Mouse (Mus musculus) midbrain, embryonic 16.5 days (tissue): ENCODE measurements at regions not wholly inside any gene's neighbourhood (a gene's known extent, or its start where the extent isn't known, plus 50 kb on each side); places are given as distances from the start of the nearest gene placed in this dataset.

Experiments
- ATAC-seq: fragments of 200-750 bp; cut with Nextera tagmentation; 2 replicates; pipeline ENCODE4 v1.8.0; 2017; ENCODE audit warnings: moderate TSS enrichment
- H3K27ac ChIP-seq: fragments of 300-500 bp; sonication (generic); 2 replicates; pipeline ENCODE4 v1.5.1; 2014; ENCODE audit warnings: mild to moderate bottlenecking, low read length, mixed read lengths
- H3K27me3 ChIP-seq: fragments of 300-500 bp; sonication (generic); 2 replicates; pipeline ENCODE4 v1.6.1; 2014; ENCODE audit warnings: low read depth, low read length, mixed read lengths; ENCODE audit not compliant: control insufficient read depth, insufficient read depth
- H3K36me3 ChIP-seq: fragments of 300-500 bp; sonication (generic); 2 replicates; pipeline ENCODE4 v1.6.1; 2014; ENCODE audit warnings: mild to moderate bottlenecking, low read length, moderate library complexity, mixed read lengths; ENCODE audit not compliant: control insufficient read depth, insufficient read depth
- H3K4me1 ChIP-seq: fragments of 300-500 bp; sonication (generic); 2 replicates; pipeline ENCODE4 v1.6.1; 2014; ENCODE audit warnings: mild to moderate bottlenecking, low read length, mixed read lengths; ENCODE audit not compliant: control insufficient read depth, insufficient read depth
- H3K4me2 ChIP-seq: fragments of 300-500 bp; sonication (generic); 2 replicates; pipeline ENCODE4 v1.6.1; 2014; ENCODE audit warnings: mild to moderate bottlenecking, low read length, mixed read lengths
- H3K4me3 ChIP-seq: fragments of 300-500 bp; sonication (generic); 2 replicates; pipeline ENCODE4 v1.5.1; 2014; ENCODE audit warnings: low read depth, mild to moderate bottlenecking, low read length, moderate library complexity, mixed read lengths
- H3K9ac ChIP-seq: fragments of 300-500 bp; sonication (generic); 2 replicates; pipeline ENCODE4 v1.6.1; 2014; ENCODE audit warnings: low read depth, low read length, mixed read lengths
- H3K9me3 ChIP-seq: fragments of 300-500 bp; sonication (generic); replicated peaks from 2 replicates; pipeline ENCODE4 v1.6.1; 2014; ENCODE audit warnings: mild to moderate bottlenecking, low read length, mixed read lengths; ENCODE audit not compliant: control insufficient read depth, poor library complexity, severe bottlenecking
- WGBS: fragments of 180-500 bp; shearing (Covaris S2); extraction: QIAGEN DNeasy Blood & Tissue Kit; methylation state at CpG from one replicate; pipeline ENCODE4 v1.1.7; 2014; 5-methylcytosine and 5-hydroxymethylcytosine counted together

DNA sequence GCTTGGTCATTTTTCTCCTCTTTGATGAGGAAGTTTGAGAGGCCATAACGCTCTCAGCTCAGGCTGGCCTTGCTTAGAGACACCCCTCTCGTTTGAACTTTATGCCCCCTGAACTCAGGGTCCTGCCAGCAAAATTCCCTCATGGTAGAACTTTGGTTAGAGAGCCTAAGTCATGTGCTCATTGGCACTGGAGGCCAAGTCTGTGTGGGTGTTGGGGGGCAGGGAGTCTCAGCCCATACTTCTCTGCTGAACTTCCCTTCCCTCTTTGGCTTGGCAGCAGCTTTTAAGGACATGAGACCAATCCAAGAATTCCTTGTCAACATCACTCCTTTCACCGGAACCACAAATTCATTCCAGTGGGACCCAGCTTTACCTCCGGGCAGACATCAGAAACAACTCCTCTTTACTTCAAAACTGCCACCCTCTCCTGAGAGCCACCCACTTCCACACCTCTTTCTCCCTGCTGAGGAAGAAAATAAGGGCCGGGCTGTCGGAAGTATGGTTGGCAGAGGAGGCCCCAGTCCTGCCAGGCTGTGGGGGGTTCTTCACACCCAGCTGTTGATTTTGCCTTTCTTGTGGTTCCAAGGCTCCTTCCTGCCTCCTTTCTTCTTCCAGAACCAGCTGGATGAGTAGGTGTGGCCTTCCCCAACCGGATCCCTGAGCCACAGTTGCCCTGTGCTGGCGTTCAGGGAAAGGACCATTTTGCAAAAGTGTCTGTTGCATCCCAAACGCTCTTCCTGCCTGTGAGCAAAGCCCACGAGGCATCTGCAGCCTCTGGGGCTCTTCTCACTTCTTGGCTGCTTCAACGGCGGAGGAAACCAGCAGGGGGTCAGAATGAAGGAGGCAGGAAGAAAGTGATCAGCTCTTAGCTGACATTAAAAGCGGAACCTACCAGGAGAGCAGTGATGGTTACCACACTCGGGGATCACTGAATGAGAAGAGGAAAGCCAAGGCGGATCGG lies 91.5 kb upstream of the Gadd45a start:
- no peak for ATAC-seq
- Histone ChIP-seq H3K27me3 (no peaks in the 10 kb centered on the region), H3K4me2 (no peak overlapping the region), H3K4me3 (no peak overlapping the region), H3K4me1 (no peaks in the 10 kb centered on the region), H3K9ac (no peak overlapping the region), H3K9me3 (no peaks in the 10 kb centered on the region), H3K36me3 (no peaks in the 10 kb centered on the region), H3K27ac (no peak overlapping the region)
- 67% methylated on average over 16 of the region's 16 CpGs for WGBS

- no peak overlapping the region for H3K4me3 ChIP-seq
- H3K9me3 ChIP-seq: no peaks in the 10 kb centered on the region
- H3K27ac ChIP-seq: no peak overlapping the region
- H3K9ac ChIP-seq: no peak overlapping the region
- H3K27me3 ChIP-seq: no peaks in the 10 kb centered on the region
- H3K4me1 ChIP-seq: no peaks in the 10 kb centered on the region
- H3K36me3 ChIP-seq: no peaks in the 10 kb centered on the region
- H3K4me2 ChIP-seq: no peak overlapping the region
- WGBS: 94% methylated on average over 4 of the region's 4 CpGs
- no peak for ATAC-seq
Measured at GRCm38 (mm10) chr6:67127727-67128126, 90.5 kb upstream of the Gadd45a start.

DNA sequence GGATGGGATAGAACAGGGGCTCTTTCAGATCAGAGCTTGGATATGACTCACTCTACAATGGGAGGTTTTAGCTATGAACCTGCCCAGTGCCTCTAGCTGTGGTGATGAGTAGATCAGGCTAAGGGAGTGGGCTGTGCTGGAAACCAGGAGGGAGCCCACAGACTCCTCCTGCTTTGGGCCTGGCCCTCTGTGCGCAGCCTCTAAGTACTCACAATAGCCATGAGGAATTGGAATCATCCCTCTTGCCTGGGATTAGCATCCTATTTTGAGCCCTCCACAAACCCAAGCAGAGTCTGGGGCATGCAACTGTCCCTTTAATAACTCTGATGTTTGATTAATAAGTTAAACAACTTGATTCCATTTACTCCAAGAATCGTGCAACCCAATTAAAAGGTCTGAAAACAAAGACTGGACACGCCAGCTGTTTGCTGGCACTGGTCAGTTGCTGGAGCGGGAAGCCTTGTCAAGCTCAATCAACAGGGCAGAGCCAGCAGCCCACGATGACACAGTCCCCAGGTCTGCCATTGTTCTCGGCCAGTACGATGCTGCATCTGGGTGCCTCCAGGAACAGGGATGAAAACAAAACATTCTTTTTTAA lies 88.6 kb upstream of the Gadd45a start:
- no peak overlapping the region for H3K9ac ChIP-seq
- no peak overlapping the region for H3K27ac ChIP-seq
- no peaks in the 10 kb centered on the region for H3K4me1 ChIP-seq
- no peak overlapping the region for H3K4me2 ChIP-seq
- H3K4me3 ChIP-seq: no peak overlapping the region
- 39% methylated on average over 7 of the region's 7 CpGs for WGBS
- no peaks in the 10 kb centered on the region for H3K9me3 ChIP-seq
- no peaks in the 10 kb centered on the region for H3K27me3 ChIP-seq
- peak; percentile 8; the same call in 1 of the 2 replicates for ATAC-seq
- H3K36me3 ChIP-seq: no peaks in the 10 kb centered on the region

DNA sequence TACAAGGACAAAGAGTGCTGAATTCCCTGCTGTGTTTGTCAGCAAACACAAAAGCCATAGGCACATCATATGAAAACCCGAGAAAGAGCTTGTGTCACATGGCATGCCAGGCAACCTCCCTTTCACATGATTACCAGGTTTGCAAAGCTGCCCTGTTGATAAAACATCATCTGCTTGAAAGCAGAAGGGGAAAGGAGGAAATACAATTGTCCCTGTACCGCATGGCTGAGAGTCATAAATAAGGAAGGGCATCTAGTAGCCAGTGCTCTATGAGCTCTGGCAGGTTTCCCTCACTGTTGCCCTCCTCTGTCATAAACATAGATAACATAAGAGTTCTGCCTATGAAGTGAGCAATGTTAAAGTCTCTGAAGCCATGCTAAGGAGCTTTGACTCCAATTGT lies 86.8 kb upstream of the Gadd45a start:
- Histone ChIP-seq H3K4me2 (no peak overlapping the region), H3K9me3 (no peaks in the 10 kb centered on the region), H3K9ac (no peak overlapping the region), H3K27ac (no peak overlapping the region), H3K27me3 (no peaks in the 10 kb centered on the region), H3K4me3 (no peak overlapping the region), H3K36me3 (no peaks in the 10 kb centered on the region), H3K4me1 (no peaks in the 10 kb centered on the region)
- WGBS: 44% methylated on average over 2 of the region's 2 CpGs
- no peak for ATAC-seq

GRCm38 (mm10) chr6:67123071-67123470 lies 85.8 kb upstream of the Gadd45a start:
- Histone ChIP-seq H3K9ac (no peak overlapping the region), H3K4me3 (no peak overlapping the region), H3K36me3 (no peaks in the 10 kb centered on the region), H3K9me3 (no peaks in the 10 kb centered on the region), H3K27me3 (no peaks in the 10 kb centered on the region), H3K4me1 (no peaks in the 10 kb centered on the region), H3K4me2 (no peak overlapping the region), H3K27ac (no peak overlapping the region)
- no peak for ATAC-seq
- 82% methylated on average over 4 of the region's 4 CpGs for whole genome bisulfite sequencing

- no peaks in the 10 kb centered on the region for H3K27me3 ChIP-seq
- no peaks in the 10 kb centered on the region for H3K36me3 ChIP-seq
- no peak for ATAC-seq
- H3K4me2 ChIP-seq: no peak overlapping the region
- H3K4me1 ChIP-seq: peaks cover 6% of the 10 kb centered on the region; the same call in 1 of the 2 replicates
- WGBS: 85% methylated on average over 3 of the region's 3 CpGs
- no peak overlapping the region for H3K9ac ChIP-seq
- H3K9me3 ChIP-seq: no peaks in the 10 kb centered on the region
- no peak overlapping the region for H3K4me3 ChIP-seq
- no peak overlapping the region for H3K27ac ChIP-seq
Measured at GRCm38 (mm10) chr6:67116306-67116705, 79.0 kb upstream of the Gadd45a start.

DNA sequence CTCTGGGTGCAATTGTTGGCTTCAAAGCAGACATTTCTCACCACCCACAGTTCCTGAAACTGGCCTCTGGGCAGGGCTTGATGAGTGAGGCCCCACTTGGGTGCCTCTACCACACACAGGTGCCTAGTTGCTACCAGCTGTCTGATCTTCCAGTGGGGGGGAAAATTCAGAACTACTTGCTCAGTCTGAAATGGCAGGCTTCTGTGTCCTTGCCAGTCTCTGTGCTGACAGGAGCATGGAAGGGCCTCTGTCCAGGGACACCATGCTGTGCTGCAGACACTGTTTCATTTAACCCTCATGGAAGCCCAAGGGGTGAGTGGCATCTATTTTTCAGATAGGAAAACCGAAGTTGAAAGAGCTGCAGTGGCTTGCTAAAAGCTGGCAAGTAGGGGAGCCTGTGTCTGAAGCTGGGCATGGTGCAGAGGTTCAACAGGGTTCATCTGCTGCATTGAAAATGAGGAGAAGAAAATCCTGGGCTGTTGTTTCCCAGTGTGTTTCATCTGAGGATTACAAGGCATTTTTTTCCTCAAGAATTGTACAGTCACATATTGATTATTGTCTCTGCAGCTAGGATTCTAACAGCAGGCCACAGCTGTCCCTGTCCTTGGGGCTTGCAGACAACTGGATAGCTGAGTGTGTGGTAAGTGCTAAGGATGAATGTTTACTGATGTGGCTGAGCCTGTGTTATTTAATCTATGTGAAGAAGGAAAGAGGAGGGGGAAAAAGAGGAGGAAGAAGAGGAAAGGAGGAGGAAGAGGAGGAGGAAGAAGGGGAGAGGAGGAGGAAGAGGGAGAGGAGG lies 78.4 kb upstream of the Gadd45a start:
- H3K27me3 ChIP-seq: no peaks in the 10 kb centered on the region
- no peak overlapping the region for H3K4me2 ChIP-seq
- WGBS: 21% methylated on average over 1 of the region's 1 CpGs
- H3K9ac ChIP-seq: no peak overlapping the region
- ATAC-seq: no peak
- no peaks in the 10 kb centered on the region for H3K36me3 ChIP-seq
- peaks cover 6% of the 10 kb centered on the region; the same call in 1 of the 2 replicates for H3K4me1 ChIP-seq
- H3K9me3 ChIP-seq: no peaks in the 10 kb centered on the region
- H3K27ac ChIP-seq: no peak overlapping the region
- H3K4me3 ChIP-seq: no peak overlapping the region

DNA sequence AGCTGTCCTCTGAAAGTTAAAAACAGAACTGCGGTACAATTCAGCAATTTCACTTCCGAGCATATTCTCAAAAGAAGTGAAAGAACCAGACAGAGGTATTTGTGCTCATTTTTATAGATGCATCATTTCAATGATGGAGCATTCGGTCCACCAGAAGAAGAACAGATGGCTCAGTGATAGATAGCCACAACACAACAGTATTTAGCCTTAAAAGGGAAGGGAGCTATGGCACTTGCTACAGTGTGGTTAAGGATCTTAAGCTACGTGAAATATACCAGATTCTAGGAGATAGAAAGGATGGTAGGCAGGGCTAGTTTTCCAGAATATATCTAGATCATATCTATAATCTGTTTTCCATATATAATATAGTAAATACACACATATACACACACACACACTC lies 77.5 kb upstream of the Gadd45a start:
- Histone ChIP-seq H3K4me1 (peaks cover 6% of the 10 kb centered on the region; the same call in 1 of the 2 replicates), H3K27ac (no peak overlapping the region), H3K9ac (no peak overlapping the region), H3K4me2 (no peak overlapping the region), H3K9me3 (no peaks in the 10 kb centered on the region), H3K27me3 (no peaks in the 10 kb centered on the region), H3K4me3 (no peak overlapping the region), H3K36me3 (no peaks in the 10 kb centered on the region)
- WGBS: 90% methylated on average over 4 of the region's 4 CpGs
- no peak for ATAC-seq
